Mouse (Mus musculus) heart, postnatal 0 days (tissue): ENCODE data around the gene Samd5. TPM values are rescaled to one million over a fixed set of nuclear protein-coding genes. Genes with fewer than 3 reads are reported as not detected.

Experiments
- ATAC-seq: fragments of 200-750 bp; cut with Nextera tagmentation; 2 replicates; pipeline ENCODE4 v1.8.0; 2017; ENCODE audit warnings: low read depth, moderate number of reproducible peaks, moderate library complexity; ENCODE audit not compliant: insufficient read depth
- DNase-seq: peaks from one replicate; pipeline ENCODE4 v3.0.0-alpha.2; 2016; ENCODE audit warnings: low spot score
- H3K27ac ChIP-seq: fragments of 300-500 bp; sonication (generic); 2 replicates; pipeline ENCODE4 v1.5.1; 2014; ENCODE audit warnings: low read depth, mild to moderate bottlenecking
- H3K27me3 ChIP-seq: fragments of 300-500 bp; sonication (generic); 2 replicates; pipeline ENCODE4 v1.6.1; 2014; ENCODE audit warnings: low read length, mixed read lengths; ENCODE audit not compliant: control insufficient read depth, insufficient read depth
- H3K36me3 ChIP-seq: fragments of 300-500 bp; sonication (generic); replicated peaks from 2 replicates; pipeline ENCODE4 v1.6.1; 2014; ENCODE audit warnings: low read length, mixed read lengths; ENCODE audit not compliant: control insufficient read depth, insufficient read depth
- H3K4me1 ChIP-seq: fragments of 300-500 bp; sonication (generic); 2 replicates; pipeline ENCODE4 v1.6.1; 2014; ENCODE audit warnings: antibody characterized with exemption; ENCODE audit not compliant: control insufficient read depth, insufficient read depth
- H3K4me2 ChIP-seq: fragments of 300-500 bp; sonication (generic); 2 replicates; pipeline ENCODE4 v1.6.1; 2014; ENCODE audit warnings: low read depth, mild to moderate bottlenecking, low read length, moderate library complexity
- H3K4me3 ChIP-seq: fragments of 300-500 bp; sonication (generic); 2 replicates; pipeline ENCODE4 v1.5.1; 2014; ENCODE audit warnings: low read depth, low read length
- H3K9ac ChIP-seq: fragments of 300-500 bp; sonication (generic); replicated peaks from 2 replicates; pipeline ENCODE4 v1.6.1; 2014; ENCODE audit warnings: low read depth, low read length, mixed read lengths
- H3K9me3 ChIP-seq: fragments of 300-500 bp; sonication (generic); replicated peaks from 2 replicates; pipeline ENCODE4 v1.6.1; 2016; ENCODE audit warnings: low read length; ENCODE audit not compliant: control insufficient read depth
- CTCF ChIP-seq: IDR thresholded peaks from 2 replicates; pipeline ENCODE4 v1.5.1; 2016; ENCODE audit warnings: antibody characterized with exemption, control low read depth, low read depth
- EP300 ChIP-seq: IDR thresholded peaks from 2 replicates; pipeline ENCODE4 v1.6.1; 2016; ENCODE audit warnings: antibody characterized with exemption, low read depth
- whole genome bisulfite sequencing: fragments of 180-500 bp; shearing (Covaris S2); extraction: QIAGEN DNeasy Blood & Tissue Kit; methylation state at CpG from one replicate; pipeline ENCODE4 v1.1.7; 2014; 5-methylcytosine and 5-hydroxymethylcytosine counted together
- polyA plus RNA-seq: library from polyadenylated mRNA; unstranded; fragments of >200 nt; fragmentation: Nextera tagmentation; extraction: Ambion mirVana; gene quantifications from 2 replicates; pipeline ENCODE4 v1.2.1, GENCODE M21; 2015
- total RNA-seq: library from RNA; depleted of rRNA; stranded (reverse); fragments of >200 nt; gene quantifications from 2 replicates; pipeline ENCODE4 v1.2.3, GENCODE M21; 2014; ENCODE audit warnings: low replicate concordance

The Samd5 gene
- total and polyA plus RNA-seq, 2 experiments from 2014 or later: 1.8 to 5.6 TPM

GRCm38 (mm10) chr10:9647741-9648140 is 27.3 kb downstream of the Samd5 start:
- no peak for TF ChIP-seq EP300
- TF ChIP-seq CTCF: no peak
- 69% methylated on average over 6 of the region's 6 CpGs for WGBS
- Histone ChIP-seq H3K9ac (no peak overlapping the region), H3K4me3 (no peak overlapping the region), H3K4me1 (peaks cover 23% of the 10 kb centered on the region), H3K4me2 (no peak overlapping the region), H3K9me3 (no peaks in the 10 kb centered on the region), H3K27me3 (no peaks in the 10 kb centered on the region), H3K36me3 (no peaks in the 10 kb centered on the region), H3K27ac (no peak overlapping the region)
- no peak for DNase-seq
- no peak for ATAC-seq

- Histone ChIP-seq H3K36me3 (no peaks in the 10 kb centered on the region), H3K27me3 (no peaks in the 10 kb centered on the region), H3K9me3 (no peaks in the 10 kb centered on the region), H3K4me2 (no peak overlapping the region), H3K27ac (no peak overlapping the region), H3K4me3 (no peak overlapping the region), H3K4me1 (peaks cover 34% of the 10 kb centered on the region), H3K9ac (no peak overlapping the region)
- no peak for TF ChIP-seq CTCF
- TF ChIP-seq EP300: no peak
- ATAC-seq: no peak
- no peak for DNase-seq
- WGBS: 76% methylated on average over 3 of the region's 3 CpGs
Measured at GRCm38 (mm10) chr10:9646391-9646790, 28.6 kb downstream of the Samd5 start.

- TF ChIP-seq CTCF (no peak), EP300 (no peak)
- no peak for ATAC-seq
- 83% methylated on average over 6 of the region's 6 CpGs for WGBS
Measured at GRCm38 (mm10) chr10:9643531-9643930, 31.5 kb downstream of the Samd5 start.

GRCm38 (mm10) chr10:9642077-9642476 is 32.9 kb downstream of the Samd5 start:
- TF ChIP-seq EP300: no peak
- TF ChIP-seq CTCF: no peak
- peak overlapping the region; percentile 38; the same call in 1 of the 2 replicates for H3K4me2 ChIP-seq
- H3K27ac ChIP-seq: peak overlapping the region; percentile 38; the same call in 1 of the 2 replicates
- no peaks in the 10 kb centered on the region for H3K9me3 ChIP-seq
- peaks cover 45% of the 10 kb centered on the region for H3K4me1 ChIP-seq
- ATAC-seq: no peak
- no peaks in the 10 kb centered on the region for H3K27me3 ChIP-seq
- H3K4me3 ChIP-seq: no peak overlapping the region
- no peak overlapping the region for H3K9ac ChIP-seq
- no peaks in the 10 kb centered on the region for H3K36me3 ChIP-seq
- peak; percentile 30 for DNase-seq
- 28% methylated on average over 4 of the region's 4 CpGs for WGBS

More at GRCm38 (mm10) chr10:9643531-9643930, 31.5 kb downstream of the Samd5 start:
- no peaks in the 10 kb centered on the region for H3K27me3 ChIP-seq
- H3K27ac ChIP-seq: no peak overlapping the region
- H3K9me3 ChIP-seq: no peaks in the 10 kb centered on the region
- no peak overlapping the region for H3K9ac ChIP-seq
- DNase-seq: no peak
- H3K36me3 ChIP-seq: no peaks in the 10 kb centered on the region
- no peak overlapping the region for H3K4me2 ChIP-seq
- H3K4me1 ChIP-seq: peaks cover 50% of the 10 kb centered on the region
- H3K4me3 ChIP-seq: no peak overlapping the region

GRCm38 (mm10) chr10:9640678-9641077 is 34.3 kb downstream of the Samd5 start:
- ATAC-seq (no peak), DNase-seq (no peak)
- TF ChIP-seq EP300 (no peak), CTCF (no peak)
- H3K4me3 ChIP-seq: no peak overlapping the region
- H3K9me3 ChIP-seq: no peaks in the 10 kb centered on the region
- peak overlapping the region; percentile 72 for H3K27ac ChIP-seq
- H3K9ac ChIP-seq: no peak overlapping the region
- H3K4me2 ChIP-seq: no peak overlapping the region
- H3K36me3 ChIP-seq: no peaks in the 10 kb centered on the region
- WGBS: 34% methylated on average over 2 of the region's 2 CpGs
- H3K27me3 ChIP-seq: no peaks in the 10 kb centered on the region
- peaks cover 54% of the 10 kb centered on the region for H3K4me1 ChIP-seq

- peak; percentile 49 for ATAC-seq
- H3K9me3 ChIP-seq: no peaks in the 10 kb centered on the region
- 0 out of 2 replicates have a peak overlapping the region, but pooled peaks have one; percentile 9 for H3K4me2 ChIP-seq
Measured at GRCm38 (mm10) chr10:9640056-9640455, 35.0 kb downstream of the Samd5 start.

More at GRCm38 (mm10) chr10:9640056-9640455, 35.0 kb downstream of the Samd5 start:
- H3K36me3 ChIP-seq: no peaks in the 10 kb centered on the region
- TF ChIP-seq CTCF: no peak
- 0 out of 2 replicates have a peak, but pooled peaks have one; percentile 30 for TF ChIP-seq EP300
- peaks cover 54% of the 10 kb centered on the region for H3K4me1 ChIP-seq
- peak; percentile 74 for DNase-seq
- no peaks in the 10 kb centered on the region for H3K27me3 ChIP-seq
- H3K27ac ChIP-seq: peak overlapping the region; percentile 72
- WGBS: 20% methylated on average over 2 of the region's 2 CpGs
- no peak overlapping the region; the same call in 1 of the 2 replicates for H3K9ac ChIP-seq
- no peak overlapping the region for H3K4me3 ChIP-seq
